Mouse (Mus musculus) embryonic facial prominence, embryonic 10.5 days (tissue): ENCODE data around the gene Fam178b. TPM values are rescaled to one million over a fixed set of nuclear protein-coding genes. Genes with fewer than 3 reads are reported as not detected.

Experiments used
- DNase-seq: peaks from one replicate; pipeline ENCODE4 v3.0.0-alpha.2; 2017; ENCODE audit warnings: low spot score
- H3K27ac ChIP-seq: fragments of 300-500 bp; sonication (generic); replicated peaks from 2 replicates; pipeline ENCODE4 v1.5.1; 2016; ENCODE audit warnings: mild to moderate bottlenecking
- H3K27me3 ChIP-seq: fragments of 300-500 bp; sonication (generic); replicated peaks from 2 replicates; pipeline ENCODE4 v1.6.1; 2016; ENCODE audit warnings: low read depth, mild to moderate bottlenecking; ENCODE audit not compliant: poor library complexity, severe bottlenecking
- H3K36me3 ChIP-seq: fragments of 300-500 bp; sonication (generic); replicated peaks from 2 replicates; pipeline ENCODE4 v1.6.1; 2016; ENCODE audit warnings: mild to moderate bottlenecking, moderate library complexity
- H3K4me1 ChIP-seq: fragments of 300-500 bp; sonication (generic); 2 replicates; pipeline ENCODE4 v1.6.1; 2016
- H3K4me3 ChIP-seq: fragments of 300-500 bp; sonication (generic); 2 replicates; pipeline ENCODE4 v1.5.1; 2016; ENCODE audit warnings: mild to moderate bottlenecking, moderate library complexity
- H3K9me3 ChIP-seq: fragments of 300-500 bp; sonication (generic); 2 replicates; pipeline ENCODE4 v1.6.1; 2016; ENCODE audit warnings: mild to moderate bottlenecking
- WGBS: fragments of 180-500 bp; shearing (Covaris S2); methylation state at CpG from one replicate; pipeline ENCODE4 v1.1.7; 2016; 5-methylcytosine and 5-hydroxymethylcytosine counted together
- polyA plus RNA-seq: library from polyadenylated mRNA; unstranded; fragments of >200 nt; fragmentation: Nextera tagmentation; extraction: Ambion mirVana; gene quantifications from 2 replicates; pipeline ENCODE4 v1.2.1, GENCODE M21; 2016

Gene Fam178b
- polyA plus RNA-seq, 1 experiment from 2014 or later, result 0.65 TPM

DNA sequence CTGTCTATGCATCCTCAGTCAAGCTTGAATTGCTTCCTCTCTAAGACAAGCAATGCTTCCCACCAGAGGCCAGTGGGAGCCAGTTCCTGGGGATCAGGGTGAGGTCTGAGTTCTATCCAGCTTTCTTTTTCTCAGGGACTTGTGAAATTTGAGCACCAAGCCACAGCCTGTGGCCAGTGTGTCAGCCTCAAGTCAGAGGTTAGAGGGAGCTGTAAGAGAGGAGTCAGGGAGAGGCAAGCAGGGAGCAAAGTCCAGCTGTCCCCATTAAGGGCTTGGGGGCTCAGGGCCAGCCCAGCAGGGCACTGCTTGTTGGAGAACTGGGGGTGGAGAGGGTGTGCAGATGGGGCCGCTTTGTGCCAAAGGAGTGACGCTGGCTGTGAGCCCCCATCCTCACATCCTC, 119.8 kb downstream of the Fam178b start:
- no peak for DNase-seq
- 70% methylated on average over 2 of the region's 2 CpGs for WGBS
- Histone ChIP-seq H3K27me3 (peaks cover 9% of the 10 kb centered on the region; the same call in 1 of the 2 replicates), H3K9me3 (no peaks in the 10 kb centered on the region), H3K36me3 (no peaks in the 10 kb centered on the region), H3K4me3 (no peak overlapping the region), H3K4me1 (peaks cover 77% of the 10 kb centered on the region), H3K27ac (0 out of 2 replicates have a peak overlapping the region, but pooled peaks have one; percentile 3)

DNA sequence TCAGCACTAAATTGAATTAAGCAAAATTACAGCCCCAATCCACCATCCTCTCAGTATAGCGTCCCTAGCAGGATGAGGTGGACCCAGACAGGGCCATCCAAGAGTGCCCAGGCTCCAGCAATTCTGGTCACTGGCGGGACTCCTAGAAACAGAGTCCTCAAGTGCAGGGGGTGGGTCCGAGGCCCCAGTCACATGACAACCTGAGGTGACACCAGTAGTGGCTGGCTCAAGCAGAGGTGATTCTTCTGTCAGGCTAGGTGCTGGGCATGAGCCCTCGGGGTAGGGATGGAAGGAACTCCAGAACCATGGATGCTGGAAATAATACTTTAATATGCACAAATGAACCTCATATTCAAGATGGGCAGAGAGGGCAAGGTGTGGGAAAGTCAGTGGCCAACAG, 120.6 kb downstream of the Fam178b start:
- DNase-seq, result no peak
- H3K4me1 ChIP-seq, result peaks cover 75% of the 10 kb centered on the region
- H3K4me3 ChIP-seq, result no peak overlapping the region
- WGBS, result 67% methylated on average over 4 of the region's 4 CpGs
- H3K27ac ChIP-seq, result no peak overlapping the region
- H3K9me3 ChIP-seq, result no peaks in the 10 kb centered on the region
- no peaks in the 10 kb centered on the region for H3K36me3 ChIP-seq
- H3K27me3 ChIP-seq, result peaks cover 9% of the 10 kb centered on the region; the same call in 1 of the 2 replicates

DNA sequence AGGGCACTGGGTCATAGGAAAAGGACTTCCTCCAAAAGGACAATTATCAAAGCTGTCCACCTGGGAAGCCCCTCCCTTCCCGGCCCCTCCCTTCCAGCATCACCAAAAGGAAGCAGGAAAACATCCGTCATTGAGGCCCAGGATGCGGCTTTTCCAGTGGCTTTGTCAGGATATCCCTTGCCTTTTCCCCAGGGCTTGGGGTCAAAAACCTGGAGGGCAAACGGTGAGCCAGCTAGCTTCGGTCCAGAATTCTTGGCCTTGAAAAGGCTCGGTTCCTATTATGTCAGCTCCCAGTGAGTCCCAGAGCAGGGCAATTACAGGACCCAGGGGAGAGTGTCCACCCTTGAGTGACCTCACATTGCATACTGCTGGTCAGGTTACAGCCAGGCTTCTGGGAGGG, 122.1 kb downstream of the Fam178b start:
- Histone ChIP-seq H3K27me3 (peaks cover 9% of the 10 kb centered on the region; the same call in 1 of the 2 replicates), H3K4me3 (no peak overlapping the region), H3K9me3 (no peaks in the 10 kb centered on the region), H3K27ac (0 out of 2 replicates have a peak overlapping the region, but pooled peaks have one; percentile 41), H3K36me3 (peaks cover under 1% of the 10 kb centered on the region), H3K4me1 (peaks cover 66% of the 10 kb centered on the region)
- WGBS, result 43% methylated on average over 6 of the region's 6 CpGs
- DNase-seq, result no peak

DNA sequence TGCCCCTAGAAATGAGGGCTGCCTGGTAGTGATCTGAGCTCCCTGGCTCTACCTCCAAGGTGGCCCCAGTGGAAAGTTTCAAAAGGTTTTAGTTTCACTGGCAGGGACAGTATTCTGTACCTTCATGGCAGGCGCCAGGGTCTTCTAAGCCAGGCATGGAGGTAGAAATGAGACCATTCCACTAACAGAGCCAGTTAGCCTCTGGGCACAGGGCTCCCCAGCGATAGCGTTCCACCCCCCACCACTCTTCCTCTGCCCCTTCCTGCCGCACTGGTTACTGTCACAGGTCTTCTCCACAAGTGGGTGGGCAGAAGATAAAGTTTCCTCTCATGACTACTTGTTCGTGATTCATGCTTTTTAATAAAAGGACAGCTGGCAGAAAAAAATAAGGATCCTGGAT, 123.1 kb downstream of the Fam178b start:
- no peaks in the 10 kb centered on the region for H3K9me3 ChIP-seq
- peaks cover 72% of the 10 kb centered on the region for H3K4me1 ChIP-seq
- no peak for DNase-seq
- H3K36me3 ChIP-seq, result peaks cover 10% of the 10 kb centered on the region
- no peak overlapping the region for H3K27ac ChIP-seq
- 57% methylated on average over 5 of the region's 5 CpGs for WGBS
- H3K4me3 ChIP-seq, result 0 out of 2 replicates have a peak overlapping the region, but pooled peaks have one; percentile 96
- peaks cover 9% of the 10 kb centered on the region; the same call in 1 of the 2 replicates for H3K27me3 ChIP-seq

DNA sequence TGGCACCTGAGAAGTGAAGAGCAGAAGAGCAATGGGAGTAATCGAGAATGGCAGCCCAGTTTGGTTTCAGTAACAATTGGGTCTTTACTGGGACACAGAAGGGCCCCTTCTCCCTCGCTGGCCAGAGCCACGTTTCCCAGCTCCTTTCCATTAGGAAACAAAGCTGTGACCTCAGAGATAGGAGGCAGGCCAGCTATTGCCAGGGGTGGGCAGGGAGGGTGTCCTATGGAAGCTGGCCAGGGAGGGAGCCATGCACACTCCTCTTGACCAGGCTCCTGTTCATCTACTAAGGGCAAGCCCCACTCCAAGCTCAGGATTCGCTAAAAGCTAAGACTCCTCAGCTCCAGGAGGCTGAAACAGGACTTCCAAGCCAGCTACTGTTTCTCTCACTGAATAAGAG, 123.7 kb downstream of the Fam178b start:
- Histone ChIP-seq H3K4me1 (peaks cover 74% of the 10 kb centered on the region), H3K4me3 (peak overlapping the region; percentile 96), H3K9me3 (no peaks in the 10 kb centered on the region), H3K36me3 (peaks cover 17% of the 10 kb centered on the region), H3K27me3 (peaks cover 9% of the 10 kb centered on the region; the same call in 1 of the 2 replicates), H3K27ac (peak overlapping the region; percentile 100)
- WGBS, result 3% methylated on average over 4 of the region's 4 CpGs
- no peak for DNase-seq

DNA sequence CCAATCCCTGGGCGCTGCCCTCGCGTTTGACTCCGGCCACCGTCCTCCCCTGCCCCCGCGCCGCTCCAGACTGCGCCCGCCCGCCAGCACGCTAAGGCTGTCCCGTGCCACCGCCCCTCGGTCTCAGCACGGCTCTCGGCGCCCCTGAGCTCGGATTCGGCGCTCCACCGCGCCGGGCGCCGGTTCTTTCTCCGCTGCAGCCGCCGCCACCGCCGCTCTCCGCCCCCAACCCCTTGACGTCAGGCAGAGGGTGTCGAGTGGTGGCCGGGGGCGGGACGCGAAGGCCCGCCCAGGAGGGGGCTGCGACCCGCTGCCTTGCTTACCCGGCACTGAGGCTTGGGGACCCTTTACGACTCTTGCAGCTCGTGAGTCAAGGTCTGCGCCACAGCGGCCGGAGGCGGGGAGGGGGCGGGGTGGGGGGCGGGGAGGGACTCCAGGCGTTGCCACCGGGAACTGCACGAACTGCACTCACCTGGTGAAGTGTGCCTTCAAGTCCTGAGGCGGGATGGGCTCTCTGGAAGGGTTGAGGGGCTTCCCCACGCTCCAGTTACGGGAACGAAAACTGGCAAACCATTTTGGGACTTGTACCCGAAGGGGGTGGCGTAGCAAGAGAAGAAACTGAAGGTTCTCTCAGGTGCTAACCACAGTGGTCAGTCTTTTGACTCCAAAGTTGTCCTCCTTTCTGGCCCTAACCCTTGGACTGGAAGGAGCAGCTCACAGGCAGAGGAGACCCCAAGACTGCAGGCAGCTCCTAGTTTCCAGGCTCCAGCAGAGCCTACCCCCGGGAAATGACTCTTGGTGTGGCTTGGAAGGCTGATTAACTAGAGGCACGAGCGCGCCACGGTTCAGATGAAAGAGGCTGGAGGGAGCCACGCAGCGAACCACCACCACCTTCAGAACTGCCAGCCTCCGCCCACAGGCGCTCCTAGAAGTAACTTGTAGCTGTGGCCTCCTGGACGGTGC, 124.7 kb downstream of the Fam178b start, which contains the start of gene Sema4c:
Sema4c (minus strand) TSS at position 319 of the 963 bp plus-strand sequence.
- peaks cover 77% of the 10 kb centered on the region for H3K4me1 ChIP-seq
- peaks cover 9% of the 10 kb centered on the region; the same call in 1 of the 2 replicates for H3K27me3 ChIP-seq
- no peaks in the 10 kb centered on the region for H3K9me3 ChIP-seq
- DNase-seq, result peak; percentile 93
- WGBS, result under 1% methylated on average over 68 of the region's 69 CpGs
- H3K27ac ChIP-seq, result peak within 1 kb of the TSS; percentile 100
- peaks cover 26% of the 10 kb centered on the region for H3K36me3 ChIP-seq
- H3K4me3 ChIP-seq, result peak within 1 kb of the TSS; percentile 96

DNA sequence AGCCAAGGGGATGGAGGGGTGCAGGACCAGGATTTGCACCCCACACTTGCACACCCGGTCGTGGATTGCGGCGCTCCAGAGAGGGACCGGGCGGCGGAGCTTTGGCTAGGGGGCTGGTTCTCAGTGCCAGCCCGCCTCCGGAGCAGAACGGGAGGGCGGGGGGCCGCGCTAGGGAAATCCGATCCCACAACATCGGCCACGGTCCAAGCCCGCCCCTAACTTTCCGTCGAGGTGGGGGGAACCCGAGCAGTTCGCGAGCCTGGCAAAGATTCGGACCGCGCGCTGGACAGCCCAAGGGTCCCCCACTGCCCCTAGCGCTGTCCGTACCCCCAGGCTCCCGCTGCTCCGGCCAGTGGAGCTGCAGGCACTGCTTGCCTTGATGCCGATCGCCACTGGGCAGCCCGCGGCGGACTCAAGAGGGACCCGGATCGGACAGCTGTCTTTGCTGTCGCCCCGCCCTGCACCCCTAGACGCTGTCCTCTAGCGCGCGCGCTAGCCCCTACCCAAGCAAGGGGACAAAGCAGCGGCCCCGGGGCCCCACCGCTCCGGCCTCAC, 125.4 kb downstream of the Fam178b start:
- Histone ChIP-seq H3K27me3 (peaks cover 9% of the 10 kb centered on the region; the same call in 1 of the 2 replicates), H3K9me3 (no peaks in the 10 kb centered on the region), H3K4me3 (peak overlapping the region; percentile 96), H3K36me3 (peaks cover 34% of the 10 kb centered on the region), H3K27ac (peak overlapping the region; percentile 100), H3K4me1 (peaks cover 72% of the 10 kb centered on the region)
- under 1% methylated on average over 48 of the region's 48 CpGs for WGBS
- peak; percentile 91 for DNase-seq

DNA sequence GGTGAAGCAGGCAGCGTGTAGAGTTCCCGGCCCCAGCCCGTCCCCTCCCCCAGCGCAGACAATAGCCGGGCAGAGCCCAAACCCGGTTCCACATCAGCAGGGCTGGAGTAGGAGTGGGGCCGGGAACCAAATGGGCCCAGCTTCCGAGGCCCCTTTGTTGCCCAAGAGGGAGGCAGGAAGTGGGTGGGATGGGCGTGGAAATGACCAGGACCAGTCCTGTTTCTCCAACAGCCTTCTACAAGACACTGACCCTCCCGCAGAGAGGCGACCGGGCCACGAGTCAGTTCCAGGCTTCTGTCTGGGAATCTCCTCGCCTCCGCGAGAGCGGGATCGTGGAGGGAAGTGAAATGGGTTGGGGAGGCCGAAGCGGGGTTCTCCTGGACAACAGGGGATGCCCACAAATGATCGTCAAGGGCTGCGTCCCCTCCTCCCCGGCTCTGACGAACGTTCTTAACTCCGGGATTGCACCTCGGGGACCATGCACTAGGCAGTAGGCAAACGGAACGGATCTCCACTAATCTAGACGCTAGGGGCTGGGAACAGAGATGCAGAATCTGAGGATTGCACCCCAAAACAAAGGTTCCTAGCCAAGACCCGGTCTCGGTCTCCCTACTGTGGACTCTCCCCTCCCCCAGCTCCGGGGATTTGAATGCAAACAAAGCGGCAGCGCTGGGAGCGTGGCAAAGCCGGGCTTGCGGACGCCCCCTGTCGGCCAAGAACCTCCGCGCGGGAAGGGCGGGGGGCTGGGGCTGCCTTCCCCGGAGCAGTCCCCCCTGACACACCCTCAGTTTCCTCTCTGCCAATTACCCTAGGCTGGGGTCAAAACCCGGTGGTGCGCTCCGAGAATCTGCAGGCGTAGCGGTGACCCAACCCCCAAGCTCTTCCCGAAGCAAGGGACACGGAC, 126.2 kb downstream of the Fam178b start:
- peak overlapping the region; percentile 100 for H3K27ac ChIP-seq
- peaks cover 41% of the 10 kb centered on the region for H3K36me3 ChIP-seq
- DNase-seq, result peak; percentile 98
- no peaks in the 10 kb centered on the region for H3K9me3 ChIP-seq
- peak overlapping the region; percentile 96 for H3K4me3 ChIP-seq
- H3K27me3 ChIP-seq, result peaks cover 9% of the 10 kb centered on the region; the same call in 1 of the 2 replicates
- H3K4me1 ChIP-seq, result peaks cover 64% of the 10 kb centered on the region
- under 1% methylated on average over 52 of the region's 52 CpGs for WGBS

DNA sequence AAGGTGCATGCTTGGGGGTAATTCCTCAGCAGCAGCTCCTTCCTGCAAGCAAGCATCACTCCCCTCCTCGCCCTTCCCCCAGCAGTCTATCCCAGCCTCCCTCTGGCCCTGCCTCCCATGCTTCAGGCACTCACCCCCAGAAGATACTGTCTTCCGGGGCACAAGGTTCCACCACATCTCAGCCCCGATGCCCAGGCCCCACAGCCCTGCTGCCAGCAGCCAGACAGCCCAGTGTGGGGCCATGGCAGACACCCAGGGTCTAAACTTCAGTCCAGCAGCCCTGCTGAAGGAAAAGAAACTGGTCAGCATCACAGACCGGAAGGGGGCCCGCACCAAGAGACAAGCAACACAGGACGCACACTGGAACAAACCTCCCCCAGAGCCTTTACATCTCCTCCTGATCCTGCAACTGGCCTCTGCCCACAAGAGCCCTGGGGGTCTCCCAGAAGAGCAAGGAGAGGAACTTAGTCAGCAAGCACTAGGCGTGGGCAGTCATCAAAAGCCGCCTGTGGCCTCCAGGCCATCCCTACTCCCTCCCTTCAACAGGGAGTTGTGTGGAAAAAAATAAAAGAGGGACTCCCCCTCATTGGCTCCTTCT, 127.1 kb downstream of the Fam178b start:
- WGBS, result 5% methylated on average over 8 of the region's 8 CpGs
- peak overlapping the region; percentile 100 for H3K27ac ChIP-seq

DNA sequence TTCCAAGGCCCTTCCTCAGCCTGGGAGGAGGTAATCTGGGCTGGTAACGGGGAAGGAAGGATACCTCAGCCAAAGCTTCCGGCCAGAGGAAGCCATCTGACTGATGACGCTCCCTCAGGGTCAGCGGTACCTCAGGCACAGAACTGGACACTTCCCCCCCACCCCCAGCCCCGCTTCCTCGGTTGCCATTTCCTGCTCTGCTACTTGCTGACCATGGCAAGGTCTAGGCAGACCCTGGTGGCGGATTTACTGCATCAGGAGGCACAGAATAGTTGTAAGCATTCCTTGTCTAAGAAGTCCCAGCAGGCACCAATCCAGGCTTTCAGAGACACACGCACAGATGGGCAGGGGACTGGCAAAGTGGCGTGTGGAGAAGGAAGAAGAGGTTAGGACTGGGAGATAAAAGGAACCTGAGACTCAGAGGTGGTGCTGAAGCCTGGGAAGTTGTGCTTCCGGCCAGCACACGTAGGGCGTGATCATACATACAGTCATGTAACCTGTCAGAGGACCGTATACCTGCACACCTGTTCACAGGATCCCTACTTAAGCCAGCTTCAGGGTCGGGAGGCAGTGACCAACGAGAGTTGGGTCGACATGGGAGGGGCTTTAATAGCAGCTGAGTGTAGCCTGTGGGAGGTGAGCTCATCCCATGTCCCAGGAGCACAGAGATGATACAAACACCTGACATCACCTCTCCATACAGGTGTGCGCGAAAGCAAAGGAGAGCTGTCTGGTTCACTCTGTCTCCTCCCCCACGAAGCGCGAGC, 128.2 kb downstream of the Fam178b start:
- 72% methylated on average over 21 of the region's 21 CpGs for WGBS
- peaks cover 6% of the 10 kb centered on the region; the same call in 1 of the 2 replicates for H3K27me3 ChIP-seq
- H3K36me3 ChIP-seq, result peaks cover 61% of the 10 kb centered on the region
- peaks cover 60% of the 10 kb centered on the region for H3K4me1 ChIP-seq
- no peaks in the 10 kb centered on the region for H3K9me3 ChIP-seq
- peak overlapping the region; percentile 96 for H3K4me3 ChIP-seq
- peak overlapping the region; percentile 100 for H3K27ac ChIP-seq
- no peak for DNase-seq

More for the DNA sequence above, 127.1 kb downstream of the Fam178b start:
- peak overlapping the region; percentile 96 for H3K4me3 ChIP-seq
- DNase-seq, result peak; percentile 64
- peaks cover 9% of the 10 kb centered on the region; the same call in 1 of the 2 replicates for H3K27me3 ChIP-seq
- peaks cover 57% of the 10 kb centered on the region for H3K4me1 ChIP-seq
- no peaks in the 10 kb centered on the region for H3K9me3 ChIP-seq
- H3K36me3 ChIP-seq, result peaks cover 50% of the 10 kb centered on the region

DNA sequence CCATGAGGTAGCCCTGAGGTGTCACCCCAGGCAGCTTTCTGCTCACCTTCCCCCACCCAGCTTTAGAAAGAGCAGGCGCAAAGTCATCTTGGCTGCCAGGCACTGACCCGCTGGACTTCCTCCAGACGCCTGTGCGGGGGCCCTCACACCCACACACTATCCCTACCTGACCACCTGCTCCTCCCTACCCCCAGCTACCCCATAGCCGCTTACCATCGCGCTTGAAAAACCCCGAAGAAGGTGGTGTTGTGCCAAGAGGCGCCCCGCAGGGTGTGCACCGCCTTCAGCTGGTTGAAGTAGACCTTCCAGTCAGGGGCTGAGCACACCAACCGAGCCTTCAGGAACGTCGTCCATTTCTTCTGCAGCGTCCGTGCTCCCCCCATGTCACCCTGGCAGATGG, 130.5 kb downstream of the Fam178b start:
- no peak for DNase-seq
- no peaks in the 10 kb centered on the region for H3K27me3 ChIP-seq
- H3K36me3 ChIP-seq, result peaks cover 80% of the 10 kb centered on the region
- H3K4me1 ChIP-seq, result peaks cover 64% of the 10 kb centered on the region
- 92% methylated on average over 16 of the region's 16 CpGs for WGBS
- no peak overlapping the region for H3K4me3 ChIP-seq
- no peak overlapping the region for H3K27ac ChIP-seq
- no peaks in the 10 kb centered on the region for H3K9me3 ChIP-seq
